Mouse (Mus musculus): ENCODE measurements around the gene Tldc1. TPM values are rescaled to one million over a fixed set of nuclear protein-coding genes. Genes with fewer than 3 reads are reported as not detected.

Gene Tldc1
- total RNA-seq (2023; ENCODE audit: inconsistent age): 4.3 to 5.9 TPM (median 5.5 TPM) in 4 replicates

GRCm38 (mm10) chr8:119778263-119778662, at the start of gene Tldc1:
Gene Tldc1 (minus strand): TSS chr8:119778416.

Other genes starting within 250 kb of the Tldc1 start
- 111 to 116 TPM (median 115 TPM) in 4 replicates for gene Mbtps1, start 219.7 kb downstream of the Tldc1 start, total RNA-seq (2023; ENCODE audit: inconsistent age)
- 38.3 to 50.0 TPM (median 44.7 TPM) in 4 replicates for gene Hsdl1, start 203.2 kb downstream of the Tldc1 start, total RNA-seq (2023; ENCODE audit: inconsistent age)
- gene Dnaaf1, start 203.2 kb downstream of the Tldc1 start, total RNA-seq (2023; ENCODE audit: inconsistent age): not detected in 4 replicates
- gene Taf1c, start 173.2 kb downstream of the Tldc1 start, total RNA-seq (2023; ENCODE audit: inconsistent age): 19.2 to 21.4 TPM (median 20.7 TPM) in 4 replicates
- not detected in 4 replicates for gene Adad2, start 165.7 kb downstream of the Tldc1 start, total RNA-seq (2023; ENCODE audit: inconsistent age)
- gene Kcng4, start 142.7 kb downstream of the Tldc1 start, total RNA-seq (2023; ENCODE audit: inconsistent age): not detected in 4 replicates
- gene Wfdc1, start 112.1 kb downstream of the Tldc1 start, total RNA-seq (2023; ENCODE audit: inconsistent age): not detected in 4 replicates
- gene Atp2c2, start 78.4 kb downstream of the Tldc1 start, total RNA-seq (2023; ENCODE audit: inconsistent age): not detected in 4 replicates
- gene Cotl1, start 62.1 kb upstream of the Tldc1 start, total RNA-seq (2023; ENCODE audit: inconsistent age): 395 to 421 TPM (median 401 TPM) in 4 replicates
- 11.0 to 13.1 TPM (median 12.7 TPM) in 4 replicates for gene Klhl36, start 83.8 kb upstream of the Tldc1 start, total RNA-seq (2023; ENCODE audit: inconsistent age)
- gene Usp10, start 131.9 kb upstream of the Tldc1 start, total RNA-seq (2023; ENCODE audit: inconsistent age): 83.7 to 118 TPM (median 97.4 TPM) in 4 replicates
- 3.3 to 8.3 TPM (median 6.7 TPM) in 4 replicates for gene Gm20388, start 132.4 kb upstream of the Tldc1 start, total RNA-seq (2023; ENCODE audit: inconsistent age)
- gene Crispld2, start 214.0 kb upstream of the Tldc1 start, total RNA-seq (2023; ENCODE audit: inconsistent age): 0.13 TPM in 1 of 4 replicates, not detected in the others

Data from B cell, adult (primary cell).